11 mouse cellular contexts compared by ENCODE assay signal in genomic region chr9:121373512-121373911, GRCm38 (mm10).
DNase-seq lines count a peak whose midpoint lies in the region; ATAC-seq and TF ChIP-seq lines count a peak whose summit lies in the region.
"Had no signal": no experiment of that assay in that cellular context is flagged by ENCODE, and none has a peak within 500 bp of the region (broad histone marks: within the 10 kb centered on the region; RNA-seq: fewer than 3 reads in every experiment).

No protein-coding gene starts in this region.

- H3K36me3 ChIP-seq in heart, postnatal 0 days (replicated peaks; ENCODE audit: control insufficient read depth, insufficient read depth, low read length) = peaks cover 8% of the 10 kb centered on the region; the same call in 1 of the 2 replicates
- H3K36me3 ChIP-seq in embryonic facial prominence, embryonic 10.5 days (replicated peaks) = no peaks in the 10 kb centered on the region
- no peaks in the 10 kb centered on the region for H3K36me3 ChIP-seq in forebrain, embryonic 15.5 days
- no peaks in the 10 kb centered on the region for H3K36me3 ChIP-seq in limb, embryonic 13.5 days
- H3K36me3 ChIP-seq: liver, embryonic 15.5 days had no signal

- H3K9me3 ChIP-seq in heart, postnatal 0 days (replicated peaks; ENCODE audit: control insufficient read depth, low read length) = no peaks in the 10 kb centered on the region
- no peaks in the 10 kb centered on the region for H3K9me3 ChIP-seq in embryonic facial prominence, embryonic 10.5 days
- H3K9me3 ChIP-seq in forebrain, embryonic 15.5 days = no peaks in the 10 kb centered on the region
- H3K9me3 ChIP-seq in limb, embryonic 13.5 days = no peaks in the 10 kb centered on the region
- H3K9me3 ChIP-seq: liver, embryonic 15.5 days had no signal

- no peak for ATAC-seq in heart, postnatal 0 days (ENCODE audit: insufficient read depth, low read depth)
- no peak for ATAC-seq in forebrain, embryonic 15.5 days (replicated peaks)
- ATAC-seq in limb, embryonic 13.5 days (ENCODE audit: low FRiP score, low read depth) = no peak

- DNase-seq in heart, postnatal 0 days (ENCODE audit: low spot score) = no peak
- DNase-seq in heart, postnatal 25 days (ENCODE audit: low spot score) = no peak
- no peak for DNase-seq in embryonic facial prominence, embryonic 10.5 days (ENCODE audit: low spot score)
- DNase-seq in embryo, embryonic 11 days = no peak
- no peak for DNase-seq in kidney, adult 11 months
- no peak for DNase-seq in kidney, postnatal 25 days
- DNase-seq: cerebellum, adult 8-10 months; kidney, postnatal 36 days had no signal

- intact Hi-C loops in heart, postnatal 25 days (cut with DNase I) = loop anchor here (2.0 to 5.0 kb wide), 2 partner anchors 15 to 76 kb away; partner anchors contain the start of gene Trak1

- TF ChIP-seq CTCF in heart, postnatal 0 days (IDR thresholded peaks at IDR 0.05; ENCODE audit: low read depth) = no peak

- H3K9ac ChIP-seq in heart, postnatal 0 days (replicated peaks; ENCODE audit: low read depth, low read length) = no peak overlapping the region
- H3K9ac ChIP-seq in forebrain, embryonic 15.5 days (replicated peaks) = no peak overlapping the region
- 0 out of 2 replicates have a peak overlapping the region, but pooled peaks have one; percentile 27 for H3K9ac ChIP-seq in limb, embryonic 13.5 days
- H3K9ac ChIP-seq: liver, embryonic 15.5 days had no signal

- WGBS in heart, postnatal 0 days = 69% methylated on average over 4 of the region's 4 CpGs
- 64% methylated on average over 4 of the region's 4 CpGs for WGBS in embryonic facial prominence, embryonic 10.5 days
- 42% methylated on average over 4 of the region's 4 CpGs for WGBS in forebrain, embryonic 15.5 days
- 62% methylated on average over 4 of the region's 4 CpGs for WGBS in limb, embryonic 13.5 days

- H3K4me1 ChIP-seq in heart, postnatal 0 days (ENCODE audit: control insufficient read depth, insufficient read depth) = peaks cover 39% of the 10 kb centered on the region
- H3K4me1 ChIP-seq in embryonic facial prominence, embryonic 10.5 days = peaks cover 48% of the 10 kb centered on the region
- peaks cover 50% of the 10 kb centered on the region for H3K4me1 ChIP-seq in forebrain, embryonic 15.5 days
- H3K4me1 ChIP-seq in limb, embryonic 13.5 days = peaks cover 51% of the 10 kb centered on the region

- TF ChIP-seq EP300 in heart, postnatal 0 days (IDR thresholded peaks at IDR 0.05; ENCODE audit: low read depth) = no peak

- H3K27me3 ChIP-seq in heart, postnatal 0 days (ENCODE audit: control insufficient read depth, insufficient read depth, low read length) = no peaks in the 10 kb centered on the region
- H3K27me3 ChIP-seq in embryonic facial prominence, embryonic 10.5 days (replicated peaks; ENCODE audit: low read depth, poor library complexity, severe bottlenecking) = 0 out of 2 replicates have a peak, but pooled peaks cover 5% of the 10 kb centered on the region
- no peaks in the 10 kb centered on the region for H3K27me3 ChIP-seq in forebrain, embryonic 15.5 days
- H3K27me3 ChIP-seq in limb, embryonic 13.5 days = no peaks in the 10 kb centered on the region

- H3K27ac ChIP-seq in heart, postnatal 0 days (ENCODE audit: low read depth) = peak overlapping the region; percentile 1; the same call in 1 of the 2 replicates
- H3K27ac ChIP-seq in embryonic facial prominence, embryonic 10.5 days (replicated peaks) = peak overlapping the region; percentile 37; the same call in 1 of the 2 replicates
- peak overlapping the region; percentile 95 for H3K27ac ChIP-seq in forebrain, embryonic 15.5 days (replicated peaks)
- peak overlapping the region; percentile 61; the same call in 1 of the 2 replicates for H3K27ac ChIP-seq in limb, embryonic 13.5 days
- H3K27ac ChIP-seq: liver, embryonic 15.5 days had no signal

- H3K4me2 ChIP-seq in heart, postnatal 0 days (ENCODE audit: low read depth, low read length) = no peak overlapping the region
- no peak overlapping the region for H3K4me2 ChIP-seq in forebrain, embryonic 15.5 days (replicated peaks)
- no peak overlapping the region for H3K4me2 ChIP-seq in limb, embryonic 13.5 days (replicated peaks)
- H3K4me2 ChIP-seq: liver, embryonic 15.5 days had no signal

- H3K4me3 ChIP-seq in heart, postnatal 0 days (ENCODE audit: low read depth, low read length) = no peak overlapping the region
- H3K4me3 ChIP-seq in embryonic facial prominence, embryonic 10.5 days = no peak overlapping the region
- H3K4me3 ChIP-seq in forebrain, embryonic 15.5 days = no peak overlapping the region
- H3K4me3 ChIP-seq in limb, embryonic 13.5 days = no peak overlapping the region
- H3K4me3 ChIP-seq: liver, embryonic 15.5 days had no signal

Comparison
In these comparisons a context has a peak if more than half of its experiments do, and no peak if none do; other contexts are left out.
1. H3K27ac ChIP-seq: peak in every context shown above with its lines; median percentile 95 in forebrain, embryonic 15.5 days; 61 in limb, embryonic 13.5 days; 37 in embryonic facial prominence, embryonic 10.5 days; 1 in heart, postnatal 0 days.